Mouse (Mus musculus) granulocyte monocyte progenitor cell, adult 5-6 weeks (primary cell): Measurements from ENCODE around the gene 2010111I01Rik. TPM values are rescaled to one million over a fixed set of nuclear protein-coding genes. Genes with fewer than 3 reads are reported as not detected.

Experiments
- ATAC-seq: replicated peaks from 2 replicates; pipeline ENCODE4 v1.8.0; 2016; ENCODE audit warnings: mild to moderate bottlenecking, moderate TSS enrichment, inconsistent platforms; ENCODE audit not compliant: poor library complexity, severe bottlenecking
- total RNA-seq, 2 experiments: library from RNA; stranded (forward) in 1 of 2; stranded (reverse) in 1 of 2; fragments of 200-712, 200-1000 nt in 1 of 2; fragments of >200 nt in 1 of 2; fragmentation: Nextera tagmentation in 1 of 2; gene quantifications; 2 replicates each; pipeline ENCODE4 v1.2.3; 2014 to 2017

The 2010111I01Rik gene
- total RNA-seq, 2 experiments from 2014 or later = 61.9 to 86.8 TPM

DNA sequence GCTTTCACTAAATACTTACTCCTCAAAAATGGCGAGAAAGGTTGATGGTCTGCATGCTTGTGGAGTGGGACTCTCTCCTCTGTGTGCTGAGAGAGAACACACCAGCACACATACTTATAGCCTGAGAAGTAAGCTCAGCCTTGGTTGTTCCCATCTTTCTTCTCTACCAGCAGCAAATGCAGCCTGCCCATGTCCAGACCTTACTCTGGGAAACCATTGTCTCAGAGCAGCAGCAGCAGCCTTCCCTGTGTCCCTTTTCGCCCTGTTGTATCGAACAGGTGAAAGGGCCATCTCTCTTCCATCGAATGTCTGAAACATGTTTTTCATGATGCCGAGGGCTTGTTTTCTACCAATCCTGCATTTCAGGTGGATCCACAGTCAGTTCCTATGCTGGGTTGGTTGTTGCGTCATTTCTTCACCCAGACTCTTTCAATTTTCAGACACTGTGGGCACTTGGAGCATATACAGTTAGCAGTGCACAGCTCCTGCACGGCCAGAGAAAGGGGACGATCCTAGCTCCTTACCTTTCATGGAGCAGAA, 285.8 kb downstream of the 2010111I01Rik start:
- no peak for ATAC-seq

GRCm38 (mm10) chr13:63251118-63251889, 286.6 kb downstream of the 2010111I01Rik start:
- no peak for ATAC-seq

- no peak for ATAC-seq
These were observed 287.8 kb downstream of the 2010111I01Rik start for GRCm38 (mm10) chr13:63252295-63253010.

- peak; percentile 38 for ATAC-seq
These were observed 288.5 kb downstream of the 2010111I01Rik start for GRCm38 (mm10) chr13:63253147-63253546.

DNA sequence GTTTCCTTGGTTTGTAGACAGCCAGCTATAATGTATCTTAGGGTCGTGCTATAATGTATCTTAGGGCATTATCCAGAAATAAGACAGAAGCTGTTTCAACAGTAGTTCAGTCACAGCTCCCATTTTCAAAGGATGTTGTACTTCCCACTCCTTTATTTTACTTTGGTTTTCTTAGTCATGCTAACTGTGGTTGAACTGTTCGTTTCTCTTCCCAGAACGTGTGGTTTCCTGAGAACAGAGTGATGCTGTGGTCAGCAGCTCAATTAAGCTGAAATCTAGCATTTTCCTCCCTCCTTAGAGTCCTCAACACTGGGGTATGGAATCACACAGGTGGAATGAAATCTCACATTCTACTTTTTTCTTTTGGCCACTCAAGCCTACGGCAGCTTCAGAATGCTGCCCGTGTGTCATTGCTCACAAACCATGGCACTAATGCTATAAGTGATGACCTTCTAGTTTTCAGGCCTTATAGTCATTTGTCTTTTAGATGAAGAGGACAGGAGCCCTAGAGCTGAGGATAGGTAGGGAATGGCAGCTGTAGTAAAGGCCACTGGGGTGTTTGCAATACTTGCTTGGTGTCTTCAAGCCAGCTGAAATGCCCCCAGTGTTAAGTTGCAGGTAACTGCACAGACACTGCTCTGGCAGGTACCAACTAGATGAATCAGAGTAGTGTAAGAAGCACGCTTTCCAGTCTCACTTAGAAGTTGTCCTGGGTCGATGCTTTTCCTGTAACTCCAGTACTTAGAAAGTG, 289.4 kb downstream of the 2010111I01Rik start:
- ATAC-seq = peak; percentile 13

DNA sequence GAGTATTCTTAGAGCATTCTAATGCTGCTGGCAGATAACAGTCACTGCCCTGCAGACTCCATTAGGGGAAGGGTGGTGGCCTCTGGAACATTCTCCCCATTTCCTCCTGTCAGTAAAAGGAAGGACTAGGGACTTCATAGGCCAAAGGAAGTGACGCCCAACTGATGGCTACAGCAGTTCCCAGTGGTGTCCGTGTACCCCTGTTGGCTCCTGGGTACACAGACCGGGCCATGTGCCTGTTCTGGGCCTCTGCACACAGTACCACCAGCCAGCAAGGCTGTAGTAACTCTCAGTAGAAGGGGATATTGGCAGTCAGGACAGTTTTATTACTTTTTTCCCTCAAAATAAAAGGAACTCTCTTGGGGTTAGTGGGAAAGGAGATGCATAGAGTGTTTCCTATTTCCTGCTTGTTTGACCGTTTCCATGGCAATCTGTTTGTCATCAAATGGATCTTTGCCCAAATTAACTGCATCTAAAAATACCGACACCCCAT, 290.9 kb downstream of the 2010111I01Rik start:
- peak; percentile 38 for ATAC-seq

GRCm38 (mm10) chr13:63256146-63256545, 291.5 kb downstream of the 2010111I01Rik start:
- no peak for ATAC-seq

DNA sequence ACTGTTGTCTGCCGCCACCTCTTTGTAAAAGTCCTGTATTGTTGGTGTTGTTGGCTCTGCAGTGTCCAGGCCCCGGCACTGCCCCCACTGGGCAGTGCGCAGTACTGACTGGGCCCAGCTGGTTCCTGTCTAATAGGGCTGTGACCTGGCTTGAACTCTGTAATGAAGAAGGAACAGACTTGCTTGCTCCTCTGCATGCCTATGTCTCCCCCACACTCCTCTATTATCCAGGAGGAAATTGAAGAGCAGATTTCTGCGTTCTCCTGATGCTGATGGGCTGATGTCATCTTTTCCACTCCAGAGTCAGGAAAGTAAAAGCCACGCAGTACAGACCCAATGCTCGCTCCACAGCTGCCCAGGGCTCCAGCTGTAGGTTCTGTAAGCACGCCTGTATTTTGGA, 292.1 kb downstream of the 2010111I01Rik start:
- peak; percentile 47 for ATAC-seq

GRCm38 (mm10) chr13:63258167-63258582, 293.5 kb downstream of the 2010111I01Rik start:
- ATAC-seq = peak; percentile 15; the same call in 1 of the 2 replicates

- ATAC-seq = no peak
These were observed 294.0 kb downstream of the 2010111I01Rik start for GRCm38 (mm10) chr13:63258671-63259070.

DNA sequence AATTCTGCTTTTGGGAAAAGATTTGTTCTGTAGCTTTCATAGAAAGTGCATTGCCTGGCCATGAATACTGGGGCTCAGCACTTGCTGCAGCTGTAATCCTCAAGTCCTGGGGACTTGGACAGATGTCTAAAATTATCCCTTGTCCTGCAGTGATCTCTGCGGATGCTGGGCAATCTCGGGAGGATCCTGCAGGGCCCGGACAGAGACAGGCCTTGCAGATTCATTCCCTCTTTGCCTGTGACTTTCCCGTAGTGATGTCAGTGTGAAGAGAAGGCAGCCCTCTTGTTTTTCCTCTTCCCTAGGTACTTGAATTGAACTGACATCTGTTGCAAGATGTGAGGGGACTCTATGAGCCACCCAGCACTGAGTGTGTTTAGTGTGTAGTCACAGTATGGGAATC, 295.4 kb downstream of the 2010111I01Rik start:
- ATAC-seq = no peak

- peak; percentile 23 for ATAC-seq
These were observed 296.3 kb downstream of the 2010111I01Rik start for GRCm38 (mm10) chr13:63260753-63261631.

- ATAC-seq = no peak
These were observed 297.0 kb downstream of the 2010111I01Rik start for GRCm38 (mm10) chr13:63261676-63262075.

GRCm38 (mm10) chr13:63262168-63262957, 297.7 kb downstream of the 2010111I01Rik start:
- ATAC-seq = no peak

DNA sequence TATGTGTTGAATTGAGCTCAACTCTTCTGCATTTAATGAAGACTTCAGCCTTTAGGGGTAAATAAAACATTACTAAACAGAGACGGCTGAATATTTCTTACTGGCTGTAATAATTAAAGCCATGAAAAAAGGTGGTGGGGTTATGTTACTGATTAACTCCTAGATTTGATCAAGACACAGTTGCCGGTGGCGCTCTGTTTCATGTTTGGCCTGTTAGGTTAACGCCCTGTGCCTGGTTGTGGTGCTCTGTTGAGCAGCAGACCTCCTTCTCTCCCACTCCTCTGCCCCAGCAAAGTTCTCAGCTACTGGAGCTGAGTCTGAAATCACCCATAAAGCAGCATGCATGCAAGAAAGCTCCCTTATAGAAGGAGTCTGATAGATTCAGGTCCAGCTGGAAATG, 303.7 kb downstream of the 2010111I01Rik start:
- ATAC-seq = no peak

- 0 out of 2 replicates have a peak, but pooled peaks have one; percentile 20 for ATAC-seq
These were observed 304.1 kb downstream of the 2010111I01Rik start for GRCm38 (mm10) chr13:63268776-63269175.

GRCm38 (mm10) chr13:63270191-63270590, 305.5 kb downstream of the 2010111I01Rik start:
- no peak for ATAC-seq

GRCm38 (mm10) chr13:63272017-63272601, 307.4 kb downstream of the 2010111I01Rik start:
- no peak for ATAC-seq
